Mouse (Mus musculus): Measurements from ENCODE around the gene Tlnrd1. TPM values are rescaled to one million over a fixed set of nuclear protein-coding genes. Genes with fewer than 3 reads are reported as not detected.

Tlnrd1 gene
- polyA plus RNA-seq (2012; ENCODE audit: insufficient read depth, insufficient read length, missing spikeins), result 11.8 and 12.0 TPM in 2 replicates

DNA sequence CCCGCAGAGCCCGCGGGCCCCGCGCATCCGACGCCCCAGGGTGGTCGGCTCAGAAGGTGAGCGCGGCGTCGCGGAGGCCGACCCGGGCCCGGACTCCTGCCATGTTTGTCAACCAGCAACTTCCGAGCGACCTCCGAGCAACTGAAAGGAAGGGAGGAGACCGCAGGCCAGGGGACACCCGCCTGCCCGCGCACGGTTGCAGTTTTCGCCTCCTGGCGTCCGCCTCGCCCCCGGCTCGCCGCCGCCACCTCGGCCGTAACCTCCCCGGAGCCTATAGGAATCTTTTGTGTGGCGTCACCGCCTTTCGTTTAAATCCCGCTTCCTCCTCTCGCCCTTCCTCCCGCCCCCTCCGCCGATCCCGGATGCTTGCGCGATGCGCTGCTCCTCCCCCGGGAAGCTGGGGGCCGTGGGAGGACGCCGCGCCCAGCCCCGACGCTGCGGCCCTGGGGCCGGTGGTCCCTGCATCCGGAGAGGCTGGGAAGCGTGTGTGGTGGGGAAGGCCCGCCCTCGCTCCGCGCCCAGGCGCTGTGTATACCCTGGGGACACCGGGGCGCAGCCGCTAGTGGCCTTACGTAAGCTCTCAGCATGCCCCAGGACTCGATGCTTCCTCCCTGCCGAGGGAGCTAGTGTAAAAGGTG lies at the start of gene Tlnrd1, which contains the start of gene Mesd:
Gene Tlnrd1, minus strand, starts transcription at position 285 of the 638 bp plus-strand sequence.
Gene Mesd, plus strand, starts transcription at position 446 of the 638 bp plus-strand sequence.
- no peak for TF ChIP-seq CTCF (IDR thresholded peaks at IDR 0.05; ENCODE audit: low read depth, low read length)
- TF ChIP-seq POLR2A (IDR thresholded peaks at IDR 0.05; ENCODE audit: borderline replicate concordance, low read depth, low read length), result no peak
- Histone ChIP-seq H3K27ac (ENCODE audit: insufficient read depth, low read depth, low read length) (peak within 1 kb of the TSS; percentile 84), H3K4me3 (ENCODE audit: insufficient read depth, low read length) (peak within 1 kb of the TSS; percentile 61), H3K4me1 (ENCODE audit: control insufficient read depth, insufficient read depth, low read length) (peaks cover 24% of the 10 kb centered on the region)

GRCm38 (mm10) chr7:83921637-83922036 lies 37.5 kb upstream of the Tlnrd1 start:
- no peak overlapping the region for H3K27ac ChIP-seq (ENCODE audit: insufficient read depth, low read depth, low read length)
- H3K4me1 ChIP-seq (ENCODE audit: control insufficient read depth, insufficient read depth, low read length), result no peaks in the 10 kb centered on the region
- TF ChIP-seq CTCF (IDR thresholded peaks at IDR 0.05; ENCODE audit: low read depth, low read length) (no peak), POLR2A (IDR thresholded peaks at IDR 0.05; ENCODE audit: borderline replicate concordance, low read depth, low read length) (no peak)
- no peak overlapping the region for H3K4me3 ChIP-seq (ENCODE audit: insufficient read depth, low read length)

DNA sequence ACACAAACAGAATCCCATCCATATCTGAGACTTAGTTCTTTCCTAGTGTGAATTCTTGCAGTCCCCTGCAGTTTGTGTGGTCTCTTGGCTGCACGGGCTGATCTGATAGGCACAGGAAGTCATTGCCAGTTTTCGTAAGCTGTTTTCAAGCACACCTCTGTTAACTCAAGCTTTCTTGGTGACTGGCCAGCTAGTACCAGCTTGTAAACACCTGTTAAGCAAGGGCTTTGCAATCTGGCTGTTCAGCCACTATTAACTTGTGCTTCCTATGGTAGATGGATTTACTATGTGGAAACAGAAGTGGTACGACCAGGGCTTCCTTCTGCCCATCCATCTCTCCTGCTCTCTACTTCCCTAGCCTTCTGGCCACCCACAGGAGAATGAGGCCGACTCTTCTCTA lies 36.1 kb upstream of the Tlnrd1 start:
- no peak for TF ChIP-seq CTCF (IDR thresholded peaks at IDR 0.05; ENCODE audit: low read depth, low read length)
- TF ChIP-seq POLR2A (IDR thresholded peaks at IDR 0.05; ENCODE audit: borderline replicate concordance, low read depth, low read length), result no peak
- H3K4me1 ChIP-seq (ENCODE audit: control insufficient read depth, insufficient read depth, low read length), result no peaks in the 10 kb centered on the region
- H3K4me3 ChIP-seq (ENCODE audit: insufficient read depth, low read length), result no peak overlapping the region
- no peak overlapping the region for H3K27ac ChIP-seq (ENCODE audit: insufficient read depth, low read depth, low read length)

DNA sequence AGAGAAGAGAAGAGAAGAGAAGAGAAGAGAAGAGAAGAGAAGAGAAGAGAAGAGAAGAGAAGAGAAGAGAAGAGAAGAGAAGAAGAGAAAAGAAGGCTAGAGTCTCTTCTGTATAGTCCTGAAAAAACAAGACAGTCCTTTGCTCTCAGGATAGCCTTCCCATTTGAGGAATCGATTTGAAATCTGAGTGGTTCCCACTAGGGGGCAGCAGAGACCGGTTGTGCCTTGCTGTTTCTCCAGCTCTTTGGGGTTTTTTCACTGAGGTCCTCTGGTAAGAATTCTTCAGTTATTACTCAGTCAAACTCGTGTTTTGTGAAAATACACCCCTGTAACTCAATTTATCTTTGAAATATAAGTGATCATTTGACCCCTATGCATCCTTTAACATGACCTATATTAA lies 30.5 kb upstream of the Tlnrd1 start:
- TF ChIP-seq POLR2A (IDR thresholded peaks at IDR 0.05; ENCODE audit: borderline replicate concordance, low read depth, low read length) (no peak), CTCF (IDR thresholded peaks at IDR 0.05; ENCODE audit: low read depth, low read length) (peak; percentile 44; the same call in 1 of the 2 replicates)
- no peak overlapping the region for H3K27ac ChIP-seq (ENCODE audit: insufficient read depth, low read depth, low read length)
- H3K4me1 ChIP-seq (ENCODE audit: control insufficient read depth, insufficient read depth, low read length), result no peaks in the 10 kb centered on the region
- H3K4me3 ChIP-seq (ENCODE audit: insufficient read depth, low read length), result no peak overlapping the region

DNA sequence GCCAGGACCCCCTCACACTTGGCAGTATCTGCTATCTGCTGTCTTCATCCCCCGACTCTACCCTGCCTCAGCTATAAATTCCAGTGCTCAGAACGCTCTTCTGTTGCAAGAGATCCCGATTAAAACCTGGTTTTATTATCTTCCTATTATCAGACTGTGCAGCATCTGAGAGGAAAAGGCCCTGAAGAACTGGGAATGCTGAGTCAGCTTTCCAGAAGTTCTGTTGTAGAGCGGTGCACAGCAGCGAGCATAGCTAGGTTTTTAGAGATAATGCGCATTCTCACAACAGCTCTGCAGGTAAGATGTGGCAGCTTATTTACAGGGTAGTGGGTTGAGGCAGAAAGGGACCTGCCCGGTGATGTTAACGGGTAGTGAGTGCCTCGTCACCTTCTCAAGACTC lies 29.9 kb upstream of the Tlnrd1 start:
- H3K4me1 ChIP-seq (ENCODE audit: control insufficient read depth, insufficient read depth, low read length), result no peaks in the 10 kb centered on the region
- TF ChIP-seq CTCF (IDR thresholded peaks at IDR 0.05; ENCODE audit: low read depth, low read length), result no peak
- TF ChIP-seq POLR2A (IDR thresholded peaks at IDR 0.05; ENCODE audit: borderline replicate concordance, low read depth, low read length), result no peak
- H3K27ac ChIP-seq (ENCODE audit: insufficient read depth, low read depth, low read length), result no peak overlapping the region
- no peak overlapping the region for H3K4me3 ChIP-seq (ENCODE audit: insufficient read depth, low read length)

- no peak for TF ChIP-seq CTCF (IDR thresholded peaks at IDR 0.05; ENCODE audit: low read depth, low read length)
- TF ChIP-seq POLR2A (IDR thresholded peaks at IDR 0.05; ENCODE audit: borderline replicate concordance, low read depth, low read length), result no peak
- Histone ChIP-seq H3K4me3 (ENCODE audit: insufficient read depth, low read length) (no peak overlapping the region), H3K4me1 (ENCODE audit: control insufficient read depth, insufficient read depth, low read length) (no peaks in the 10 kb centered on the region), H3K27ac (ENCODE audit: insufficient read depth, low read depth, low read length) (no peak overlapping the region)
These were observed 29.4 kb upstream of the Tlnrd1 start for GRCm38 (mm10) chr7:83913405-83913932.

DNA sequence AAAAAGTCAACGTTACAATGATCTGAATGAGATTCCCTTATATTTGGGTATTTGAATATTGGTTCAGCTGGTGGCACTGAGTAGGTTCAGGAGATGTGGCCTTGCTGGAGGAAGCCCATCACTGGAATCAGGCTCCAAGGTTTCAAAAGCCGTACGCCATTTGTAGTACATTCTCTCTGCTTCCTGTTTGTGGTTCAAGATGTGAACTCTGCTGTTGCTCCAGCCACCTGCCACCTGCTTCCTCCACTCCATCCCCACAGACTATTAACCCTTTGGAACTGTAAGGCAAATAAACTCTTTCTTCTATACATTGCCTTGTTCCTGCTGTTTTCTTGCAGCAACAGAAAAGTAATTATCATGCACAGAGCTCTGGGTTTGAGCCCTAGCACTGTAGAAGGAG lies 27.8 kb upstream of the Tlnrd1 start:
- Histone ChIP-seq H3K4me3 (ENCODE audit: insufficient read depth, low read length) (no peak overlapping the region), H3K4me1 (ENCODE audit: control insufficient read depth, insufficient read depth, low read length) (no peaks in the 10 kb centered on the region), H3K27ac (ENCODE audit: insufficient read depth, low read depth, low read length) (no peak overlapping the region)
- TF ChIP-seq CTCF (IDR thresholded peaks at IDR 0.05; ENCODE audit: low read depth, low read length) (no peak), POLR2A (IDR thresholded peaks at IDR 0.05; ENCODE audit: borderline replicate concordance, low read depth, low read length) (no peak)

DNA sequence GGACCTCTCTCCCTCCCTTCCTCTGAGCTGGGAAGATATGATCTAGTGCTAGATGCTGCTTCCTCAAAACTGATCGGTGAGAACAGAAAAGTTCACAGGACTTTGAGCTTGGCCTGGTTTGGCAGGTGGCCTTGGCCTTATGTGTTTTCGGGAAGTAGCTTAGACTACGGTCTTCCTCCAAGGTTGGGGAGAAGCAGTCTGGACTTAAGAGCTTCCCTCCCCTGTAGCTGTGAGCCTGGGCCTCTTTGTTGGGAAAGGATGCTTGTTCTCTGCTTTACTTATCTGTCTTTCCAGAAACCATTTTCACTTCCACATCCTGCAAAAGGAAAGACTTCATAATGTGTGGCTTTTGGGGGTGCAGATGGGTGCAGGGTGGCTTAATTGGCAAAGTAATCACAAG lies 20.7 kb upstream of the Tlnrd1 start:
- Histone ChIP-seq H3K4me1 (ENCODE audit: control insufficient read depth, insufficient read depth, low read length) (no peaks in the 10 kb centered on the region), H3K27ac (ENCODE audit: insufficient read depth, low read depth, low read length) (no peak overlapping the region), H3K4me3 (ENCODE audit: insufficient read depth, low read length) (no peak overlapping the region)
- no peak for TF ChIP-seq CTCF (IDR thresholded peaks at IDR 0.05; ENCODE audit: low read depth, low read length)
- no peak for TF ChIP-seq POLR2A (IDR thresholded peaks at IDR 0.05; ENCODE audit: borderline replicate concordance, low read depth, low read length)

GRCm38 (mm10) chr7:83902296-83903145 lies 18.4 kb upstream of the Tlnrd1 start:
- no peak for TF ChIP-seq POLR2A (IDR thresholded peaks at IDR 0.05; ENCODE audit: borderline replicate concordance, low read depth, low read length)
- TF ChIP-seq CTCF (IDR thresholded peaks at IDR 0.05; ENCODE audit: low read depth, low read length), result no peak
- Histone ChIP-seq H3K4me3 (ENCODE audit: insufficient read depth, low read length) (no peak overlapping the region), H3K4me1 (ENCODE audit: control insufficient read depth, insufficient read depth, low read length) (no peaks in the 10 kb centered on the region), H3K27ac (ENCODE audit: insufficient read depth, low read depth, low read length) (no peak overlapping the region)

- no peak overlapping the region for H3K27ac ChIP-seq (ENCODE audit: insufficient read depth, low read depth, low read length)
- H3K4me3 ChIP-seq (ENCODE audit: insufficient read depth, low read length), result no peak overlapping the region
- H3K4me1 ChIP-seq (ENCODE audit: control insufficient read depth, insufficient read depth, low read length), result no peaks in the 10 kb centered on the region
- TF ChIP-seq POLR2A (IDR thresholded peaks at IDR 0.05; ENCODE audit: borderline replicate concordance, low read depth, low read length), result no peak
- TF ChIP-seq CTCF (IDR thresholded peaks at IDR 0.05; ENCODE audit: low read depth, low read length), result no peak
These were observed 17.3 kb upstream of the Tlnrd1 start for GRCm38 (mm10) chr7:83901425-83901824.

Data from bone marrow macrophage, adult 2 months (primary cell).